Mouse (Mus musculus) small intestine, adult 2 months (tissue): Measurements from ENCODE around the gene Nhlh2.

Experiments
- CTCF ChIP-seq: fragments of 200-500 bp; IDR thresholded peaks from 2 replicates; pipeline ENCODE4 v1.5.1; 2012; ENCODE audit warnings: low read depth, mild to moderate bottlenecking, control low read depth, inconsistent platforms, low read length, moderate library complexity, mixed read lengths; ENCODE audit not compliant: insufficient replicate concordance, insufficient read length; ENCODE audit errors: extremely low read depth
- POLR2A ChIP-seq: fragments of 200-500 bp; IDR thresholded peaks from 2 replicates; pipeline ENCODE4 v1.6.1; 2012; ENCODE audit warnings: low read depth, mild to moderate bottlenecking, control low read depth, inconsistent platforms, low read length, moderate library complexity

DNA sequence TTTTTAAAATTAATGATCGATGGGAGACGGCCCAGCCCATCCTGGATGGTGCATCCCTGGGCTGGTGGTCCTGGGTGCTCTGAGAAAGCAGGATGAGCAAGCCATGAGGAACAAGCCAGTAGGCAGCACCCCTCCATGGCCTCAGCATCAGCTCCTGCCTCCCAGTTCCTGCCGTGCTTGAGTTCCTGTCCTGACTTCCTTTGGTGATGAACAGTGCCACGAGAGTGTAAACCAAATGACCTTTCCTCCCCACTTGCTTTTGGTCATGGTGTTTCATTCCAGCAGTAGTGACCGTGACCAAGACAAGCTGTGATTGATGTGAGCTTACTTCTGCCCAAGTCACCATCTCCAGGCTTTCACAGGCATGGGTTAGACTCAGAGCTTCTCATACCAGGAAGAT, 27.9 kb downstream of the Nhlh2 start:
- TF ChIP-seq CTCF: no peak
- no peak for TF ChIP-seq POLR2A
